Mouse (Mus musculus): ENCODE data around the gene Ttc7b.

DNA sequence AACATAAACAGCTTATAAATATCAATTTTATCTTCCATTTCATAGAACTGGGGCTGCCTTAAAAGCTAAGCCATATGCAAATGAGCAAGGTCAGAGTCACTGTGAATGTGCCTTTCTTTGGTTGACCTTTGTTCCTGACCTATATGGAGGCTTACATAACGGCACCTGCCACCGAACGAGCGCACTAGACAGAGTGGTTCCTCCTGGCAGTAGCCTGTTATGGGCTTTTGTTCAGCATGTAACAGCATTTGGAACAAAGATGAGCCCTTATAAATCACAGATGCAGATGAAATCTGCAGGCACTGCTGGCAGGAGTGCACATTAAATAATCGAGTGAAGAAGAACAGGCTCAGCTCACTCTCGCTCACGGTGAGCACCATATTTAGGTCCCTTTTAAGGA lies 179.0 kb downstream of the Ttc7b start:
- no peak for TF ChIP-seq CTCF (IDR thresholded peaks at IDR 0.05; ENCODE audit: borderline replicate concordance, insufficient read depth, low read length)
- TF ChIP-seq POLR2A (IDR thresholded peaks at IDR 0.05; ENCODE audit: low read depth, low read length), result no peak

Data from embryonic fibroblast, embryonic 13.5 days (primary cell).